Mouse (Mus musculus): Measurements from ENCODE around the gene Tmtc1.

DNA sequence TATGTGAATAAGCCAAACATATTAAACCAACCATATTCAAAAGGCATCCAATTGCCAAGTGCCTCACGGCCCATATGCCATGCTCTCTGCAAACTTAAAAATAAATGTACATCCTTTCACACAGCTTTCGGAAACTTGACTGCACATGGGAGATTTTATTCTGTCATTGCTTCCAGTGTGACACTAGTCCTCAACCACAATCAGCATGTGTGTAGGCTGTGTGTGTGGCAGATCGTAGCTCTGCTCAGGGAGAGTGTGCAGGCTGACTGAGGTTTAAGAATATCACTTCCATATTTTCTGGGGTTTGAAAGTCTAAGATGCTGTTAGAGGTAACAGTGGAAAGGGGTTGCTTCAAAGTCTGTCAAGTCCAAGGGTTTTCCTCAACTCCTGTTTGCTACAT is 188.1 kb downstream of the Tmtc1 start:
- TF ChIP-seq POLR2A (IDR thresholded peaks at IDR 0.05; ENCODE audit: insufficient read length, low read depth) (no peak), TCF12 (IDR thresholded peaks at IDR 0.05; ENCODE audit: insufficient read depth, poor library complexity, severe bottlenecking) (no peak)

All from myocyte (in vitro differentiated cells).